Mouse (Mus musculus): Measurements from ENCODE around the gene Fam83g. TPM values are rescaled to one million over a fixed set of nuclear protein-coding genes. Genes with fewer than 3 reads are reported as not detected.

The Fam83g gene
- polyA plus RNA-seq, 1 experiment, result 33.8 TPM

GRCm38 (mm10) chr11:61642106-61642505, 41.8 kb upstream of the Fam83g start:
- no peak overlapping the region for H3K27ac ChIP-seq (ENCODE audit: insufficient read depth, low read depth, low read length)
- H3K4me1 ChIP-seq (ENCODE audit: control insufficient read depth, insufficient read depth, insufficient read length, low read length), result peaks cover 48% of the 10 kb centered on the region
- H3K4me3 ChIP-seq (ENCODE audit: low read depth, low read length), result no peak overlapping the region
- no peaks in the 10 kb centered on the region for H3K27me3 ChIP-seq (ENCODE audit: control insufficient read depth, insufficient read depth, low read length)
- WGBS, result 79% methylated on average over 7 of the region's 7 CpGs
- no peak for TF ChIP-seq CTCF (IDR thresholded peaks at IDR 0.05; ENCODE audit: extremely low read depth, insufficient read length, insufficient replicate concordance, low read depth, low read length)
- no peak for TF ChIP-seq POLR2A (IDR thresholded peaks at IDR 0.05; ENCODE audit: low read depth, low read length)
- H3K36me3 ChIP-seq (ENCODE audit: control insufficient read depth, insufficient read depth, low read length), result no peaks in the 10 kb centered on the region

GRCm38 (mm10) chr11:61643184-61643961, 40.5 kb upstream of the Fam83g start:
- 23% methylated on average over 5 of the region's 5 CpGs for WGBS
- TF ChIP-seq POLR2A (IDR thresholded peaks at IDR 0.05; ENCODE audit: low read depth, low read length) (no peak), CTCF (IDR thresholded peaks at IDR 0.05; ENCODE audit: extremely low read depth, insufficient read length, insufficient replicate concordance, low read depth, low read length) (no peak)
- peak overlapping the region; percentile 83 for H3K27ac ChIP-seq (ENCODE audit: insufficient read depth, low read depth, low read length)
- H3K4me3 ChIP-seq (ENCODE audit: low read depth, low read length), result no peak overlapping the region
- H3K4me1 ChIP-seq (ENCODE audit: control insufficient read depth, insufficient read depth, insufficient read length, low read length), result peaks cover 47% of the 10 kb centered on the region
- no peaks in the 10 kb centered on the region for H3K27me3 ChIP-seq (ENCODE audit: control insufficient read depth, insufficient read depth, low read length)
- no peaks in the 10 kb centered on the region for H3K36me3 ChIP-seq (ENCODE audit: control insufficient read depth, insufficient read depth, low read length)

GRCm38 (mm10) chr11:61644576-61645326, 39.1 kb upstream of the Fam83g start:
- Histone ChIP-seq H3K4me3 (ENCODE audit: low read depth, low read length) (no peak overlapping the region), H3K27ac (ENCODE audit: insufficient read depth, low read depth, low read length) (peak overlapping the region; percentile 13; the same call in 1 of the 2 replicates), H3K4me1 (ENCODE audit: control insufficient read depth, insufficient read depth, insufficient read length, low read length) (peaks cover 53% of the 10 kb centered on the region), H3K36me3 (ENCODE audit: control insufficient read depth, insufficient read depth, low read length) (no peaks in the 10 kb centered on the region), H3K27me3 (ENCODE audit: control insufficient read depth, insufficient read depth, low read length) (no peaks in the 10 kb centered on the region)
- TF ChIP-seq CTCF (IDR thresholded peaks at IDR 0.05; ENCODE audit: extremely low read depth, insufficient read length, insufficient replicate concordance, low read depth, low read length) (no peak), POLR2A (IDR thresholded peaks at IDR 0.05; ENCODE audit: low read depth, low read length) (no peak)
- 45% methylated on average over 11 of the region's 11 CpGs for WGBS

GRCm38 (mm10) chr11:61645357-61645857, 38.5 kb upstream of the Fam83g start:
- TF ChIP-seq POLR2A (IDR thresholded peaks at IDR 0.05; ENCODE audit: low read depth, low read length) (no peak), CTCF (IDR thresholded peaks at IDR 0.05; ENCODE audit: extremely low read depth, insufficient read length, insufficient replicate concordance, low read depth, low read length) (no peak)
- Histone ChIP-seq H3K4me3 (ENCODE audit: low read depth, low read length) (no peak overlapping the region), H3K27me3 (ENCODE audit: control insufficient read depth, insufficient read depth, low read length) (no peaks in the 10 kb centered on the region), H3K4me1 (ENCODE audit: control insufficient read depth, insufficient read depth, insufficient read length, low read length) (peaks cover 54% of the 10 kb centered on the region), H3K27ac (ENCODE audit: insufficient read depth, low read depth, low read length) (no peak overlapping the region), H3K36me3 (ENCODE audit: control insufficient read depth, insufficient read depth, low read length) (no peaks in the 10 kb centered on the region)
- 70% methylated on average over 5 of the region's 5 CpGs for WGBS

- H3K27me3 ChIP-seq (ENCODE audit: control insufficient read depth, insufficient read depth, low read length), result no peaks in the 10 kb centered on the region
- H3K27ac ChIP-seq (ENCODE audit: insufficient read depth, low read depth, low read length), result no peak overlapping the region
- H3K4me1 ChIP-seq (ENCODE audit: control insufficient read depth, insufficient read depth, insufficient read length, low read length), result peaks cover 51% of the 10 kb centered on the region
- TF ChIP-seq CTCF (IDR thresholded peaks at IDR 0.05; ENCODE audit: extremely low read depth, insufficient read length, insufficient replicate concordance, low read depth, low read length) (no peak), POLR2A (IDR thresholded peaks at IDR 0.05; ENCODE audit: low read depth, low read length) (no peak)
- 67% methylated on average over 2 of the region's 2 CpGs for WGBS
- no peaks in the 10 kb centered on the region for H3K36me3 ChIP-seq (ENCODE audit: control insufficient read depth, insufficient read depth, low read length)
- H3K4me3 ChIP-seq (ENCODE audit: low read depth, low read length), result no peak overlapping the region
Measured at GRCm38 (mm10) chr11:61646499-61647039, 37.3 kb upstream of the Fam83g start.

DNA sequence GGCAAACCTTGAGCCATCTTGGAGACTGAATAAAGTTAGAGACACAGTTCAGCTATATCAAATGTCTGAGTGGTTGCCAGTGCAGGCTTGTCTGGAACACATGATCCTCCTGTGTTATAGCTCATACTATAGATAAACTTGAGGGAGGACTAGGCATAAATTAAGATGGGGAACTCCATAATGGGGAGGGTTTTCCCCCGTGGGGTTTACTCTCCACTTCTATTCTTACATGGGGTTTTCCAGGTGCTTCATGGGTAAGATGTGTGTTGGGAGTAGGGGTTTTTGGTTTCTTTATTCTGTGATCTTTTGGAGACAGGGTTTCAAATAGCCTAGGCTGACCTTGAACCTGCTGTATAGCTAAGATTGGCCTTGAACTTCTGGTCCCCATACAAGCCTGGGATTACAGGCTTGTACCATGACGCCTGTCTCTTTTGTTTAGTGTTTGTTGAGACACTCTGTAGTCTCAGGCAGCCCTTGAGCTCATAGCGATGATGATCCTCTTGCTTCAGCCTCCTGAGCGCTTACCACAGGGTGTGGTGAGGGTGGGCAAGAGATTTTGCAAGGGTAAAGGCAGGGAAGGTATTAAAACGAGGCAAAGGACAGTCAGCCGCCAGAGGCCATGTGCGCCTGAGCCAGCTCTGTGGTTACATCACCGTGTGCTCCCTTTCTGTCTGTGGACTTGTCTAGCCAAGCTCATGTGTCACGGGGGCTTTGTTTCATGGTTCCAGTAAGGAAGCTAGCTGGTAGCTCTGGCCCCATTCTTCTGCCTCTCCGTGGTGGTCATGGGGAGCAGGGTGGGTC, 36.6 kb upstream of the Fam83g start:
- WGBS, result 76% methylated on average over 10 of the region's 10 CpGs
- no peak for TF ChIP-seq CTCF (IDR thresholded peaks at IDR 0.05; ENCODE audit: extremely low read depth, insufficient read length, insufficient replicate concordance, low read depth, low read length)
- no peak for TF ChIP-seq POLR2A (IDR thresholded peaks at IDR 0.05; ENCODE audit: low read depth, low read length)
- Histone ChIP-seq H3K4me1 (ENCODE audit: control insufficient read depth, insufficient read depth, insufficient read length, low read length) (peaks cover 45% of the 10 kb centered on the region), H3K36me3 (ENCODE audit: control insufficient read depth, insufficient read depth, low read length) (no peaks in the 10 kb centered on the region), H3K27ac (ENCODE audit: insufficient read depth, low read depth, low read length) (no peak overlapping the region), H3K27me3 (ENCODE audit: control insufficient read depth, insufficient read depth, low read length) (no peaks in the 10 kb centered on the region), H3K4me3 (ENCODE audit: low read depth, low read length) (no peak overlapping the region)

All from small intestine, adult 2 months (tissue).